In genomic region chr10:58928952-58929442, GRCm38 (mm10) we compare ENCODE assay signal across 16 mouse cellular contexts.
A peak's percentile ranks its signal among the peaks of the same experiment; 100 is the strongest.
DNase-seq lines count a peak whose midpoint lies in the region; ATAC-seq and TF ChIP-seq lines count a peak whose summit lies in the region.
"Had no signal": no experiment of that assay in that cellular context is flagged by ENCODE, and none has a peak within 500 bp of the region (broad histone marks: within the 10 kb centered on the region; RNA-seq: fewer than 3 reads in every experiment).

No protein-coding gene starts in this region.

- H3K36me3 ChIP-seq in hindbrain, embryonic 15.5 days = no peaks in the 10 kb centered on the region
- no peaks in the 10 kb centered on the region for H3K36me3 ChIP-seq in hindbrain, embryonic 13.5 days
- H3K36me3 ChIP-seq in lung, postnatal 0 days (ENCODE audit: insufficient read depth, low read length) = no peaks in the 10 kb centered on the region
- H3K36me3 ChIP-seq in forebrain, embryonic 15.5 days = no peaks in the 10 kb centered on the region
- H3K36me3 ChIP-seq: heart, embryonic 15.5 days; neural tube, embryonic 13.5 days had no signal

- H3K9me3 ChIP-seq in hindbrain, embryonic 15.5 days = no peaks in the 10 kb centered on the region
- no peaks in the 10 kb centered on the region for H3K9me3 ChIP-seq in hindbrain, embryonic 13.5 days
- H3K9me3 ChIP-seq in lung, postnatal 0 days (ENCODE audit: low read length) = no peaks in the 10 kb centered on the region
- no peaks in the 10 kb centered on the region for H3K9me3 ChIP-seq in forebrain, embryonic 15.5 days
- H3K9me3 ChIP-seq: heart, embryonic 15.5 days; neural tube, embryonic 13.5 days had no signal

- no peak for DNase-seq in lung, postnatal 0 days (ENCODE audit: low spot score)
- no peak for DNase-seq in lung, postnatal 14 days
- peak; percentile 25 for DNase-seq in lung, postnatal 36 days
- DNase-seq in gastrocnemius, adult 8-10 months (ENCODE audit: low spot score in 2 of 2) = no peak
- DNase-seq: adrenal gland, postnatal 14 days; cerebellum, adult 9-10 months; gastrocnemius, adult 2 months; heart, adult 18-20 months; kidney, postnatal 25 days; layer of hippocampus, adult 9-11 months had no signal

- no peak for TF ChIP-seq EP300 in lung, postnatal 0 days (IDR thresholded peaks at IDR 0.05)

- ATAC-seq in hindbrain, embryonic 15.5 days (ENCODE audit: low FRiP score, low read depth) = peak; percentile 62
- no peak for ATAC-seq in hindbrain, embryonic 13.5 days (ENCODE audit: low FRiP score)
- ATAC-seq in lung, postnatal 0 days = peak; percentile 46; the same call in 1 of the 2 replicates
- ATAC-seq in forebrain, embryonic 15.5 days (replicated peaks) = peak; percentile 69

- TF ChIP-seq CTCF in lung, postnatal 0 days (IDR thresholded peaks at IDR 0.05) = no peak

- H3K27ac ChIP-seq in hindbrain, embryonic 15.5 days (replicated peaks) = no peak overlapping the region; the same call in 1 of the 2 replicates
- H3K27ac ChIP-seq in hindbrain, embryonic 13.5 days = no peak overlapping the region
- H3K27ac ChIP-seq in lung, postnatal 0 days (ENCODE audit: low read length) = no peak overlapping the region
- H3K27ac ChIP-seq in forebrain, embryonic 15.5 days (replicated peaks) = peak overlapping the region; percentile 41
- H3K27ac ChIP-seq: gastrocnemius, adult 2 months; heart, embryonic 15.5 days; liver, embryonic 14.5 days; neural tube, embryonic 13.5 days had no signal

- WGBS in hindbrain, embryonic 15.5 days = 33% methylated on average over 5 of the region's 5 CpGs
- 32% methylated on average over 5 of the region's 5 CpGs for WGBS in hindbrain, embryonic 13.5 days
- WGBS in lung, postnatal 0 days = 38% methylated on average over 5 of the region's 5 CpGs
- WGBS in forebrain, embryonic 15.5 days = 8% methylated on average over 5 of the region's 5 CpGs

- no peak overlapping the region for H3K4me2 ChIP-seq in hindbrain, embryonic 15.5 days
- H3K4me2 ChIP-seq in hindbrain, embryonic 13.5 days = no peak overlapping the region
- H3K4me2 ChIP-seq in lung, postnatal 0 days (replicated peaks; ENCODE audit: low read depth, low read length) = no peak overlapping the region
- no peak overlapping the region for H3K4me2 ChIP-seq in forebrain, embryonic 15.5 days (replicated peaks)
- H3K4me2 ChIP-seq: heart, embryonic 15.5 days; neural tube, embryonic 13.5 days had no signal

- peaks cover 21% of the 10 kb centered on the region for H3K4me1 ChIP-seq in hindbrain, embryonic 15.5 days (replicated peaks)
- peaks cover 31% of the 10 kb centered on the region for H3K4me1 ChIP-seq in hindbrain, embryonic 13.5 days (replicated peaks)
- peaks cover 5% of the 10 kb centered on the region; the same call in 1 of the 2 replicates for H3K4me1 ChIP-seq in lung, postnatal 0 days (ENCODE audit: insufficient read depth, low read depth, low read length)
- H3K4me1 ChIP-seq in forebrain, embryonic 15.5 days = peaks cover 34% of the 10 kb centered on the region

- no peaks in the 10 kb centered on the region for H3K27me3 ChIP-seq in hindbrain, embryonic 15.5 days
- H3K27me3 ChIP-seq in hindbrain, embryonic 13.5 days = no peaks in the 10 kb centered on the region
- H3K27me3 ChIP-seq in lung, postnatal 0 days (replicated peaks; ENCODE audit: insufficient read depth, low read length) = no peaks in the 10 kb centered on the region
- H3K27me3 ChIP-seq in forebrain, embryonic 15.5 days = no peaks in the 10 kb centered on the region
- H3K27me3 ChIP-seq: neural tube, embryonic 13.5 days had no signal

- H3K9ac ChIP-seq in hindbrain, embryonic 15.5 days = no peak overlapping the region
- no peak overlapping the region for H3K9ac ChIP-seq in hindbrain, embryonic 13.5 days
- no peak overlapping the region for H3K9ac ChIP-seq in lung, postnatal 0 days (replicated peaks; ENCODE audit: low read depth)
- no peak overlapping the region for H3K9ac ChIP-seq in forebrain, embryonic 15.5 days (replicated peaks)
- H3K9ac ChIP-seq: heart, embryonic 15.5 days; liver, embryonic 14.5 days; neural tube, embryonic 13.5 days had no signal

- H3K4me3 ChIP-seq in hindbrain, embryonic 15.5 days = no peak overlapping the region
- H3K4me3 ChIP-seq in hindbrain, embryonic 13.5 days = no peak overlapping the region
- H3K4me3 ChIP-seq in lung, postnatal 0 days (ENCODE audit: low read depth, low read length) = no peak overlapping the region
- H3K4me3 ChIP-seq in forebrain, embryonic 15.5 days = no peak overlapping the region
- H3K4me3 ChIP-seq: gastrocnemius, adult 2 months; heart, embryonic 15.5 days; neural tube, embryonic 13.5 days had no signal
